Mouse (Mus musculus): ENCODE data around the gene Camk1d. TPM values are rescaled to one million over a fixed set of nuclear protein-coding genes. Genes with fewer than 3 reads are reported as not detected.
A peak's percentile ranks its signal among the peaks of the same experiment; 100 is the strongest.

Camk1d gene
- polyA plus RNA-seq, 1 experiment from 2014 or later, result 5.6 TPM

DNA sequence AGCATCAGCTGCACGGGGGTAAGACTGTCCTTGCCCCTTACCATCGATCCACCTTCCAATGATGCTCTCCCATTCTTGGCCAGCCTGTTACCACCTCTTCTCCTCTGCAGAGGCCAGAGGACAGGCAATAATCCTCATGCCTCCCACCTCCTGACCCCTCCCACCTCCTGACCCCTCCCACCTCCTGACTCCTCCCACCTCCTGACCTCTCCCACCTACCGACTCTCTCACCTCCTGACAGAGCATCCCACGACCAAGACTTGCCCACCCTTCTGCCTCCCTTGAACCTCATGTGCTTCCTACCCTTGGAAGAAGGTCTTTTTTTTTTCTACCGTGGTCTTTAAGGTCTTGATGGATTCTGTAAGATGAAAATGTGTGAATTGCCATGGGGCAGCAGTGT lies 350.5 kb downstream of the Camk1d start:
- H3K4me3 ChIP-seq (ENCODE audit: control insufficient read depth in 1 of 2, insufficient read depth in 1 of 2, low read depth in 1 of 2, low read length in 2 of 2), result no peak overlapping the region
- H3K9ac ChIP-seq (ENCODE audit: low read length), result no peak overlapping the region
- no peaks in the 10 kb centered on the region for H3K4me1 ChIP-seq (ENCODE audit: control insufficient read depth in 2 of 2, insufficient read depth in 2 of 2, low read length in 2 of 2)
- ATAC-seq (ENCODE audit: insufficient number of reproducible peaks, insufficient read depth, low FRiP score, low read depth), result no peak
- H3K4me2 ChIP-seq (ENCODE audit: low read length), result no peak overlapping the region
- H3K9me3 ChIP-seq (ENCODE audit: control insufficient read depth, low read length), result no peaks in the 10 kb centered on the region
- no peaks in the 10 kb centered on the region for H3K27me3 ChIP-seq (ENCODE audit: control insufficient read depth, insufficient read depth, low read length)
- H3K27ac ChIP-seq (replicated peaks in 1 of 2; ENCODE audit: control insufficient read depth in 1 of 2, insufficient read depth in 1 of 2, low read depth in 2 of 2, low read length in 2 of 2), result no peak overlapping the region
- WGBS, result 50% methylated on average over 5 of the region's 5 CpGs
- H3K36me3 ChIP-seq (ENCODE audit: control insufficient read depth, insufficient read depth, low read length), result no peaks in the 10 kb centered on the region

GRCm38 (mm10) chr2:5358049-5358448 lies 356.3 kb downstream of the Camk1d start:
- no peak overlapping the region for H3K4me2 ChIP-seq (ENCODE audit: low read length)
- no peak overlapping the region for H3K4me3 ChIP-seq (ENCODE audit: control insufficient read depth in 1 of 2, insufficient read depth in 1 of 2, low read depth in 1 of 2, low read length in 2 of 2)
- H3K9ac ChIP-seq (ENCODE audit: low read length), result no peak overlapping the region
- H3K4me1 ChIP-seq (ENCODE audit: control insufficient read depth in 2 of 2, insufficient read depth in 2 of 2, low read length in 2 of 2), result no peaks in the 10 kb centered on the region
- H3K27me3 ChIP-seq (ENCODE audit: control insufficient read depth, insufficient read depth, low read length), result no peaks in the 10 kb centered on the region
- no peaks in the 10 kb centered on the region for H3K9me3 ChIP-seq (ENCODE audit: control insufficient read depth, low read length)
- no peak for ATAC-seq (ENCODE audit: insufficient number of reproducible peaks, insufficient read depth, low FRiP score, low read depth)
- H3K27ac ChIP-seq (replicated peaks in 1 of 2; ENCODE audit: control insufficient read depth in 1 of 2, insufficient read depth in 1 of 2, low read depth in 2 of 2, low read length in 2 of 2), result no peak overlapping the region
- WGBS, result 81% methylated on average over 5 of the region's 5 CpGs
- H3K36me3 ChIP-seq (ENCODE audit: control insufficient read depth, insufficient read depth, low read length), result no peaks in the 10 kb centered on the region

DNA sequence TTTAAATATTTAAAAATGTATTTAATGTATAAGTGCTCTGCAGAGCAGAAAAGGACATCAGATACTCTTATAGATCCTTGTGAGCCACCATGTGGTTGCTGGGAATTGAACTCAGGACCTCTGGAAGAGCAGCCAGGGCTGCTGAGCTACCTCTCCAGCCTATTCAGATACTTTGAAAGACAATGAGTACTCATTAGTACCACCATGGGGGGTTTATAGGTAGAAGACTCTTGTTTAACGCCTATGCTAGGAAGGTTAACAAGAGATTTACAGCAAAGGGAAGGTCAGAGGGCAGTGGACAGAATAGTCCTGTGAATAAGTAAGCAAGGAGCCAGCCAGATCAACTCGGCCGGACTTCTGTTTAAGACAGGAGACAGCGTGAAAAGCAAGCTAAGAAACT lies 357.3 kb downstream of the Camk1d start:
- H3K36me3 ChIP-seq (ENCODE audit: control insufficient read depth, insufficient read depth, low read length), result no peaks in the 10 kb centered on the region
- no peaks in the 10 kb centered on the region for H3K27me3 ChIP-seq (ENCODE audit: control insufficient read depth, insufficient read depth, low read length)
- H3K9ac ChIP-seq (ENCODE audit: low read length), result no peak overlapping the region
- no peaks in the 10 kb centered on the region for H3K9me3 ChIP-seq (ENCODE audit: control insufficient read depth, low read length)
- H3K4me1 ChIP-seq (ENCODE audit: control insufficient read depth in 2 of 2, insufficient read depth in 2 of 2, low read length in 2 of 2), result no peaks in the 10 kb centered on the region
- no peak for ATAC-seq (ENCODE audit: insufficient number of reproducible peaks, insufficient read depth, low FRiP score, low read depth)
- H3K27ac ChIP-seq (replicated peaks in 1 of 2; ENCODE audit: control insufficient read depth in 1 of 2, insufficient read depth in 1 of 2, low read depth in 2 of 2, low read length in 2 of 2), result no peak overlapping the region
- WGBS, result 75% methylated on average over 4 of the region's 4 CpGs
- no peak overlapping the region for H3K4me2 ChIP-seq (ENCODE audit: low read length)
- no peak overlapping the region for H3K4me3 ChIP-seq (ENCODE audit: control insufficient read depth in 1 of 2, insufficient read depth in 1 of 2, low read depth in 1 of 2, low read length in 2 of 2)

GRCm38 (mm10) chr2:5352821-5353522 lies 361.3 kb downstream of the Camk1d start:
- no peak overlapping the region for H3K4me2 ChIP-seq (ENCODE audit: low read length)
- H3K4me1 ChIP-seq (ENCODE audit: control insufficient read depth in 2 of 2, insufficient read depth in 2 of 2, low read length in 2 of 2), result no peaks in the 10 kb centered on the region
- no peaks in the 10 kb centered on the region for H3K9me3 ChIP-seq (ENCODE audit: control insufficient read depth, low read length)
- H3K36me3 ChIP-seq (ENCODE audit: control insufficient read depth, insufficient read depth, low read length), result no peaks in the 10 kb centered on the region
- no peaks in the 10 kb centered on the region for H3K27me3 ChIP-seq (ENCODE audit: control insufficient read depth, insufficient read depth, low read length)
- H3K4me3 ChIP-seq (ENCODE audit: control insufficient read depth in 1 of 2, insufficient read depth in 1 of 2, low read depth in 1 of 2, low read length in 2 of 2), result no peak overlapping the region
- WGBS, result 78% methylated on average over 13 of the region's 13 CpGs
- ATAC-seq (ENCODE audit: insufficient number of reproducible peaks, insufficient read depth, low FRiP score, low read depth), result no peak
- H3K9ac ChIP-seq (ENCODE audit: low read length), result no peak overlapping the region
- no peak overlapping the region for H3K27ac ChIP-seq (replicated peaks in 1 of 2; ENCODE audit: control insufficient read depth in 1 of 2, insufficient read depth in 1 of 2, low read depth in 2 of 2, low read length in 2 of 2)

- no peak overlapping the region for H3K9ac ChIP-seq (ENCODE audit: low read length)
- no peaks in the 10 kb centered on the region for H3K36me3 ChIP-seq (ENCODE audit: control insufficient read depth, insufficient read depth, low read length)
- H3K4me1 ChIP-seq (ENCODE audit: control insufficient read depth in 2 of 2, insufficient read depth in 2 of 2, low read length in 2 of 2), result no peaks in the 10 kb centered on the region
- no peaks in the 10 kb centered on the region for H3K27me3 ChIP-seq (ENCODE audit: control insufficient read depth, insufficient read depth, low read length)
- H3K27ac ChIP-seq (replicated peaks in 1 of 2; ENCODE audit: control insufficient read depth in 1 of 2, insufficient read depth in 1 of 2, low read depth in 2 of 2, low read length in 2 of 2), result no peak overlapping the region
- H3K4me3 ChIP-seq (ENCODE audit: control insufficient read depth in 1 of 2, insufficient read depth in 1 of 2, low read depth in 1 of 2, low read length in 2 of 2), result no peak overlapping the region
- no peak for ATAC-seq (ENCODE audit: insufficient number of reproducible peaks, insufficient read depth, low FRiP score, low read depth)
- no peak overlapping the region for H3K4me2 ChIP-seq (ENCODE audit: low read length)
- H3K9me3 ChIP-seq (ENCODE audit: control insufficient read depth, low read length), result no peaks in the 10 kb centered on the region
- 75% methylated on average over 9 of the region's 9 CpGs for WGBS
These were observed 369.0 kb downstream of the Camk1d start for GRCm38 (mm10) chr2:5345344-5345743.

GRCm38 (mm10) chr2:5327533-5328250 lies 386.6 kb downstream of the Camk1d start:
- no peaks in the 10 kb centered on the region for H3K36me3 ChIP-seq (ENCODE audit: control insufficient read depth, insufficient read depth, low read length)
- 65% methylated on average over 12 of the region's 12 CpGs for WGBS

GRCm38 (mm10) chr2:5324806-5325205 lies 389.5 kb downstream of the Camk1d start:
- Histone ChIP-seq H3K4me3 (ENCODE audit: control insufficient read depth in 1 of 2, insufficient read depth in 1 of 2, low read depth in 1 of 2, low read length in 2 of 2) (no peak overlapping the region), H3K4me1 (ENCODE audit: control insufficient read depth in 2 of 2, insufficient read depth in 2 of 2, low read length in 2 of 2) (peaks cover 2 to 7% of the 10 kb centered on the region in 2 experiments; a peak in 2 of 4 replicates), H3K9me3 (ENCODE audit: control insufficient read depth, low read length) (no peaks in the 10 kb centered on the region), H3K27me3 (ENCODE audit: control insufficient read depth, insufficient read depth, low read length) (no peaks in the 10 kb centered on the region), H3K9ac (ENCODE audit: low read length) (no peak overlapping the region), H3K36me3 (ENCODE audit: control insufficient read depth, insufficient read depth, low read length) (no peaks in the 10 kb centered on the region), H3K4me2 (ENCODE audit: low read length) (no peak overlapping the region), H3K27ac (replicated peaks in 1 of 2; ENCODE audit: control insufficient read depth in 1 of 2, insufficient read depth in 1 of 2, low read depth in 2 of 2, low read length in 2 of 2) (0 out of 4 replicates have a peak overlapping the region, but pooled peaks of 1 of the 2 experiments have one; percentile 14)
- WGBS, result 28% methylated on average over 3 of the region's 3 CpGs
- ATAC-seq (ENCODE audit: insufficient number of reproducible peaks, insufficient read depth, low FRiP score, low read depth), result no peak

More at GRCm38 (mm10) chr2:5327533-5328250, 386.6 kb downstream of the Camk1d start:
- no peaks in the 10 kb centered on the region for H3K27me3 ChIP-seq (ENCODE audit: control insufficient read depth, insufficient read depth, low read length)
- no peak for ATAC-seq (ENCODE audit: insufficient number of reproducible peaks, insufficient read depth, low FRiP score, low read depth)
- no peaks in the 10 kb centered on the region for H3K9me3 ChIP-seq (ENCODE audit: control insufficient read depth, low read length)
- H3K4me1 ChIP-seq (ENCODE audit: control insufficient read depth in 2 of 2, insufficient read depth in 2 of 2, low read length in 2 of 2), result peaks cover 2 to 7% of the 10 kb centered on the region in 2 experiments; a peak in 2 of 4 replicates
- H3K4me2 ChIP-seq (ENCODE audit: low read length), result no peak overlapping the region
- no peak overlapping the region for H3K9ac ChIP-seq (ENCODE audit: low read length)
- H3K27ac ChIP-seq (replicated peaks in 1 of 2; ENCODE audit: control insufficient read depth in 1 of 2, insufficient read depth in 1 of 2, low read depth in 2 of 2, low read length in 2 of 2), result no peak overlapping the region
- no peak overlapping the region for H3K4me3 ChIP-seq (ENCODE audit: control insufficient read depth in 1 of 2, insufficient read depth in 1 of 2, low read depth in 1 of 2, low read length in 2 of 2)

All from heart, embryonic 14.5 days (tissue).